Mouse (Mus musculus) liver, postnatal 0 days (tissue): ENCODE results near the gene Gm21974. TPM values are rescaled to one million over a fixed set of nuclear protein-coding genes. Genes with fewer than 3 reads are reported as not detected.
"Not testable (repeated sequence)": the region's sequence is repeated elsewhere in the genome, so short reads cannot be mapped to it uniquely, and the experiment has no call there.

ENCODE experiments used
- ATAC-seq: fragments of 200-750 bp; cut with Nextera tagmentation; 2 replicates; pipeline ENCODE4 v1.8.0; 2017; ENCODE audit warnings: mild to moderate bottlenecking, moderate library complexity
- DNase-seq: peaks from one replicate; pipeline ENCODE4 v3.0.0-alpha.2; 2016
- H3K27ac ChIP-seq: fragments of 300-500 bp; sonication (generic); 2 replicates; pipeline ENCODE4 v1.5.1; 2014; ENCODE audit warnings: antibody characterized with exemption, moderate library complexity, mild to moderate bottlenecking, low read depth
- H3K27me3 ChIP-seq: fragments of 300-500 bp; sonication (generic); 2 replicates; pipeline ENCODE4 v1.6.1; 2014; ENCODE audit warnings: low read length, control low read depth, mixed read lengths; ENCODE audit not compliant: insufficient read depth
- H3K36me3 ChIP-seq: fragments of 300-500 bp; sonication (generic); replicated peaks from 2 replicates; pipeline ENCODE4 v1.6.1; 2014; ENCODE audit warnings: mild to moderate bottlenecking, control low read depth, low read length, moderate library complexity, mixed read lengths; ENCODE audit not compliant: insufficient read depth
- H3K4me1 ChIP-seq: fragments of 300-500 bp; sonication (generic); 2 replicates; pipeline ENCODE4 v1.6.1; 2014; ENCODE audit warnings: antibody characterized with exemption, mild to moderate bottlenecking, control low read depth; ENCODE audit not compliant: insufficient read depth
- H3K4me2 ChIP-seq: fragments of 300-500 bp; sonication (generic); 2 replicates; pipeline ENCODE4 v1.6.1; 2014; ENCODE audit warnings: low read depth, mild to moderate bottlenecking, low read length, moderate library complexity, mixed read lengths
- H3K4me3 ChIP-seq: fragments of 300-500 bp; sonication (generic); 2 replicates; pipeline ENCODE4 v1.5.1; 2014; ENCODE audit warnings: low read depth, low read length
- H3K9ac ChIP-seq: fragments of 300-500 bp; sonication (generic); replicated peaks from 2 replicates; pipeline ENCODE4 v1.6.1; 2014; ENCODE audit warnings: mild to moderate bottlenecking, moderate library complexity
- H3K9me3 ChIP-seq: fragments of 300-500 bp; sonication (generic); 2 replicates; pipeline ENCODE4 v1.6.1; 2016; ENCODE audit warnings: mild to moderate bottlenecking, control low read depth, low read length, mixed read lengths
- CTCF ChIP-seq: sonication (generic); IDR thresholded peaks from 2 replicates; pipeline ENCODE4 v1.5.1; 2016; ENCODE audit warnings: antibody characterized with exemption, low read depth
- EP300 ChIP-seq: IDR thresholded peaks from 2 replicates; pipeline ENCODE4 v1.6.1; 2016; ENCODE audit warnings: antibody characterized with exemption, low read depth, mild to moderate bottlenecking
- WGBS: fragments of 180-500 bp; shearing (Covaris S2); extraction: QIAGEN DNeasy Blood & Tissue Kit; methylation state at CpG from one replicate; pipeline ENCODE4 v1.1.7; 2014; ENCODE audit not compliant: insufficient replicate concordance; 5-methylcytosine and 5-hydroxymethylcytosine counted together
- polyA plus RNA-seq: library from polyadenylated mRNA; unstranded; fragments of >200 nt; fragmentation: Nextera tagmentation; extraction: Ambion mirVana; gene quantifications from 2 replicates; pipeline ENCODE4 v1.2.1, GENCODE M21; 2015

The Gm21974 gene
- polyA plus RNA-seq, 1 experiment from 2014 or later: not detected

GRCm38 (mm10) chr7:127897542-127897941 lies 2.3 kb upstream of the Gm21974 start:
- ATAC-seq: no peak
- DNase-seq: no peak
- Histone ChIP-seq H3K4me1 (peaks cover 29% of the 10 kb centered on the region), H3K9me3 (no peaks in the 10 kb centered on the region), H3K4me3 (no peak overlapping the region), H3K36me3 (peaks cover 3% of the 10 kb centered on the region; the same call in 1 of the 2 replicates), H3K27ac (no peak overlapping the region), H3K27me3 (no peaks in the 10 kb centered on the region), H3K4me2 (no peak overlapping the region), H3K9ac (no peak overlapping the region)
- 82% methylated on average over 7 of the region's 7 CpGs for WGBS
- TF ChIP-seq EP300 (no peak), CTCF (no peak)

GRCm38 (mm10) chr7:127896384-127896783 lies 1.1 kb upstream of the Gm21974 start:
- Histone ChIP-seq H3K9me3 (no peaks in the 10 kb centered on the region), H3K27ac (no peak overlapping the region), H3K9ac (no peak overlapping the region), H3K27me3 (no peaks in the 10 kb centered on the region), H3K4me2 (0 out of 2 replicates have a peak overlapping the region, but pooled peaks have one; percentile 90), H3K4me3 (no peak overlapping the region), H3K4me1 (peaks cover 29% of the 10 kb centered on the region), H3K36me3 (peaks cover 4% of the 10 kb centered on the region; the same call in 1 of the 2 replicates)
- no peak for ATAC-seq
- TF ChIP-seq CTCF: peak; percentile 88
- TF ChIP-seq EP300: no peak
- 57% methylated on average over 13 of the region's 13 CpGs for WGBS
- DNase-seq: peak; percentile 80

- WGBS: 58% methylated on average over 7 of the region's 7 CpGs
- 0 out of 2 replicates have a peak overlapping the region, but pooled peaks have one; percentile 24 for H3K27ac ChIP-seq
These were observed 637 bp upstream of the Gm21974 start for GRCm38 (mm10) chr7:127895891-127896290.

GRCm38 (mm10) chr7:127894480-127894879 lies 774 bp downstream of the Gm21974 start:
- 69% methylated on average over 5 of the region's 5 CpGs for WGBS
- ATAC-seq (peak; percentile 46), DNase-seq (peak; percentile 59)
- no peaks in the 10 kb centered on the region for H3K9me3 ChIP-seq
- H3K27me3 ChIP-seq: no peaks in the 10 kb centered on the region
- H3K36me3 ChIP-seq: peaks cover 7% of the 10 kb centered on the region
- peak overlapping the region; percentile 64 for H3K4me3 ChIP-seq
- H3K9ac ChIP-seq: peak overlapping the region; percentile 73
- TF ChIP-seq EP300 (no peak), CTCF (no peak; the same call in 1 of the 2 replicates)
- peaks cover 18% of the 10 kb centered on the region for H3K4me1 ChIP-seq
- H3K27ac ChIP-seq: peak overlapping the region; percentile 92
- peak overlapping the region; percentile 90 for H3K4me2 ChIP-seq

More at GRCm38 (mm10) chr7:127895891-127896290, 637 bp upstream of the Gm21974 start:
- peak overlapping the region; percentile 64 for H3K4me3 ChIP-seq
- DNase-seq, H3K9me3 ChIP-seq, H3K36me3 ChIP-seq, ATAC-seq, H3K27me3 ChIP-seq, H3K9ac ChIP-seq: not testable (repeated sequence)
- H3K4me1 ChIP-seq: peaks cover 29% of the 10 kb centered on the region
- H3K4me2 ChIP-seq: peak overlapping the region; percentile 90

GRCm38 (mm10) chr7:127890798-127891197 lies 4.5 kb downstream of the Gm21974 start, which contains the start of gene Prss53:
TSS of gene Prss53 (minus strand) at chr7:127890970.
- Histone ChIP-seq H3K36me3 (peaks cover 30% of the 10 kb centered on the region), H3K4me3 (no peak within 1 kb of the TSS), H3K4me1 (peaks cover 2% of the 10 kb centered on the region), H3K9ac (no peak within 1 kb of the TSS; the same call in 1 of the 2 replicates), H3K4me2 (no peak within 1 kb of the TSS), H3K27me3 (no peaks in the 10 kb centered on the region), H3K27ac (no peak within 1 kb of the TSS), H3K9me3 (no peaks in the 10 kb centered on the region)
- DNase-seq: peak; percentile 66
- TF ChIP-seq EP300 (no peak), CTCF (no peak)
- ATAC-seq: no peak
- 46% methylated on average over 4 of the region's 4 CpGs for WGBS

- peaks cover 43% of the 10 kb centered on the region for H3K36me3 ChIP-seq
- no peak overlapping the region for H3K9ac ChIP-seq
- no peaks in the 10 kb centered on the region for H3K27me3 ChIP-seq
- DNase-seq (no peak), ATAC-seq (no peak)
- H3K4me3 ChIP-seq: no peak overlapping the region
- TF ChIP-seq CTCF (no peak), EP300 (no peak)
- WGBS: 47% methylated on average over 3 of the region's 3 CpGs
- peaks cover 4% of the 10 kb centered on the region; the same call in 1 of the 2 replicates for H3K4me1 ChIP-seq
- no peak overlapping the region for H3K27ac ChIP-seq
- H3K4me2 ChIP-seq: no peak overlapping the region
- no peaks in the 10 kb centered on the region for H3K9me3 ChIP-seq
These were observed 6.4 kb downstream of the Gm21974 start for GRCm38 (mm10) chr7:127888821-127889220.
